Mouse (Mus musculus) midbrain, embryonic 11.5 days (tissue): ENCODE measurements at regions not wholly inside any gene's neighbourhood (a gene's known extent, or its start where the extent isn't known, plus 50 kb on each side); places are given as distances from the start of the nearest gene placed in this dataset.

Source experiments
- ATAC-seq: fragments of 200-750 bp; cut with Nextera tagmentation; 2 replicates; pipeline ENCODE4 v1.8.0; 2017; ENCODE audit warnings: moderate TSS enrichment, moderate library complexity; ENCODE audit not compliant: low FRiP score
- DNase-seq: peaks from one replicate; pipeline ENCODE4 v3.0.0; 2015; ENCODE audit warnings: low spot score; ENCODE audit errors: missing footprints
- H3K27ac ChIP-seq: fragments of 300-500 bp; sonication (generic); 2 replicates; pipeline ENCODE4 v1.5.1; 2014; ENCODE audit warnings: low read depth, low read length
- H3K27me3 ChIP-seq: fragments of 300-500 bp; sonication (generic); 2 replicates; pipeline ENCODE4 v1.6.1; 2014; ENCODE audit warnings: mild to moderate bottlenecking, low read length, moderate library complexity, mixed read lengths; ENCODE audit not compliant: control insufficient read depth, insufficient read depth
- H3K36me3 ChIP-seq: fragments of 300-500 bp; sonication (generic); 2 replicates; pipeline ENCODE4 v1.6.1; 2014; ENCODE audit warnings: mild to moderate bottlenecking, low read length, moderate library complexity, mixed read lengths; ENCODE audit not compliant: control insufficient read depth, insufficient read depth
- H3K4me1 ChIP-seq: fragments of 300-500 bp; sonication (generic); 2 replicates; pipeline ENCODE4 v1.6.1; 2014; ENCODE audit warnings: low read length; ENCODE audit not compliant: control insufficient read depth, insufficient read depth
- H3K4me2 ChIP-seq: fragments of 300-500 bp; sonication (generic); 2 replicates; pipeline ENCODE4 v1.6.1; 2014; ENCODE audit warnings: mild to moderate bottlenecking, moderate library complexity
- H3K4me3 ChIP-seq: fragments of 300-500 bp; sonication (generic); 2 replicates; pipeline ENCODE4 v1.5.1; 2014; ENCODE audit warnings: low read depth, low read length
- H3K9ac ChIP-seq: fragments of 300-500 bp; sonication (generic); 2 replicates; pipeline ENCODE4 v1.6.1; 2014; ENCODE audit warnings: low read length
- H3K9me3 ChIP-seq: fragments of 300-500 bp; sonication (generic); 2 replicates; pipeline ENCODE4 v1.6.1; 2016; ENCODE audit warnings: low read length; ENCODE audit not compliant: control insufficient read depth
- WGBS: fragments of 180-500 bp; shearing (Covaris S2); extraction: QIAGEN DNeasy Blood & Tissue Kit; methylation state at CpG from one replicate; pipeline ENCODE4 v1.1.7; 2014; 5-methylcytosine and 5-hydroxymethylcytosine counted together

- Histone ChIP-seq H3K9me3 (no peaks in the 10 kb centered on the region), H3K27ac (no peak overlapping the region), H3K4me1 (peaks cover 2% of the 10 kb centered on the region; the same call in 1 of the 2 replicates), H3K27me3 (peaks cover 13% of the 10 kb centered on the region), H3K4me3 (no peak overlapping the region), H3K36me3 (no peaks in the 10 kb centered on the region), H3K9ac (no peak overlapping the region), H3K4me2 (no peak overlapping the region)
- DNase-seq (no peak), ATAC-seq (no peak)
- WGBS = 91% methylated on average over 1 of the region's 1 CpGs
These were observed 172.5 kb downstream of the Msrb3 start for GRCm38 (mm10) chr10:120726369-120726768.

DNA sequence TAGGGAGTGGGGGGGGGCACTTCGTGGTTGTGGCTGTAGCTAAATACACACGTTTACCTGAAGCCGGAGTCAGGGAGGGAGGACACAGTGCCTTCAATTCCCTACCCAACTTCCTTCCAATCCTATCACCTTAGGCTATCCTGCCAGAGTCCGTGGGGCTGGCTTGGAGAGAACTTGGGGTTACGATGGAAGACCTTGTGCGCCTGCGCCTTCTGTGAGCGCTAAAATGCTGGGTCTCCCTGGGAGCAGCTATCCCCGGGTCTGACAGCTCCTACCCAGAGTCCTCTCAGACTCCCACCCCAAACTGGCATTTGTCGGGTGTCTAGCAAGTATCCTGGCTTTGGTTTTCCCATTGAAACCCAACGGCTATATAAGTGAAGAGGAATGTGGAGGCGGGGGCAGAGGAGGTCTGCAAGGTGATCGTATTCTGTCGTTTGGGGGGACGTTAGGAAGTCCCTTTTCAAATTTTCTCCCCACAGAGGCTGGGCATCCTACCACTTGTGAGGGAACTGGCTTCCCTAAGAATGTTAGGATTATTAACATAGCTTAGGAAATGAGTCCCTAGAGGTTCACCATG, 176.9 kb downstream of the Msrb3 start:
- Histone ChIP-seq H3K27ac (no peak overlapping the region), H3K9ac (no peak overlapping the region), H3K4me3 (peak overlapping the region; percentile 27), H3K27me3 (peaks cover 15% of the 10 kb centered on the region), H3K4me2 (peak overlapping the region; percentile 48), H3K9me3 (no peaks in the 10 kb centered on the region), H3K4me1 (peaks cover 2% of the 10 kb centered on the region; the same call in 1 of the 2 replicates), H3K36me3 (no peaks in the 10 kb centered on the region)
- ATAC-seq (no peak), DNase-seq (peak; percentile 93)
- WGBS = 1% methylated on average over 15 of the region's 15 CpGs

- Histone ChIP-seq H3K27me3 (peaks cover 15% of the 10 kb centered on the region), H3K27ac (no peak overlapping the region), H3K9me3 (no peaks in the 10 kb centered on the region), H3K4me2 (no peak overlapping the region), H3K4me1 (peaks cover 2% of the 10 kb centered on the region; the same call in 1 of the 2 replicates), H3K9ac (no peak overlapping the region), H3K36me3 (no peaks in the 10 kb centered on the region), H3K4me3 (no peak overlapping the region)
- ATAC-seq (no peak), DNase-seq (peak; percentile 89)
- 30% methylated on average over 3 of the region's 3 CpGs for WGBS
These were observed 177.9 kb downstream of the Msrb3 start for GRCm38 (mm10) chr10:120720981-120721380.

DNA sequence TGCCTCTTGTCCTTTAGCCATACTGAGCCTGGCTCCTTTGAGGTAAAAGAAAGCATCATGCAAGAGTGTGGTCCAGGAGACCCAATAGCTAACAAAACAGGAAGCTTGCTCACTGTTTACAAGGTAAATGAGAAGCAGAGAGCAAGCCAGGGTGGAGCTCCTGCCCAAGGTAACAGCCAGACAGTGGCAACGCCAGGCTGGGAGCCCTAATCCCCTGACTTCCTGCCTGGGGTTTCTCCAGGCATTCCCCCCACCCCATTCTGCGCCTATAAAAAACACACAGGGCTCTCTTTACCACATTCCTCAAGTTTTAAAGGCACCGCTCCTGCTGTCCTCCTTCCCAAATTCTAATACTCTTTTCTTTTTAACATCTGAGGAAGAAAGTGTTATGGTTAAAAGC, 178.8 kb downstream of the Msrb3 start:
- DNase-seq (no peak), ATAC-seq (no peak)
- Histone ChIP-seq H3K4me3 (no peak overlapping the region), H3K4me2 (no peak overlapping the region), H3K9ac (no peak overlapping the region), H3K9me3 (no peaks in the 10 kb centered on the region), H3K27me3 (peaks cover 15% of the 10 kb centered on the region), H3K27ac (no peak overlapping the region), H3K36me3 (no peaks in the 10 kb centered on the region), H3K4me1 (peaks cover 2% of the 10 kb centered on the region; the same call in 1 of the 2 replicates)
- 23% methylated on average over 3 of the region's 3 CpGs for WGBS

DNA sequence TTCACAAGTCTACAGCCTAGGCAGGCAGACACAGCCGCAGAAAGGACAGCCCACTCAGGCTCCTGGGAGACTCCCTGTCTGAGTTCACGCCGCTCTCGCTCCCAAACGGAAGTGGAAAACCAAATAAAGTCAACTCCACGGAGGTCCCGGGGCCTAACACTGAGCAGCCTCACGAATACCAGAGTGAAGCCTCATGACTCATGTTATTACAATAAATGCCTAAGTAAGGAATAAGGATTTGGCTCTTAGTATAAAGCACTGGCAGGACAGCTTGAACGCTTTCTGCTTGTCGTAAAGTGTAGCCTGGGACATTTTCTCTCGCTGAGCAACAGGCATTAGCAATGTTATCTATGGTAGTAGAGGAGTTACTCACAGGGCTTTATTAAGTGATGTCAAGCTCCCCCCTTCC, 181.7 kb downstream of the Msrb3 start:
- no peak overlapping the region for H3K4me3 ChIP-seq
- no peaks in the 10 kb centered on the region for H3K36me3 ChIP-seq
- no peak overlapping the region for H3K9ac ChIP-seq
- WGBS = 75% methylated on average over 11 of the region's 11 CpGs
- no peak for ATAC-seq
- H3K27ac ChIP-seq = no peak overlapping the region
- H3K27me3 ChIP-seq = peaks cover 7% of the 10 kb centered on the region; the same call in 1 of the 2 replicates
- H3K4me1 ChIP-seq = peaks cover 2% of the 10 kb centered on the region; the same call in 1 of the 2 replicates
- H3K9me3 ChIP-seq = no peaks in the 10 kb centered on the region
- DNase-seq = no peak
- no peak overlapping the region for H3K4me2 ChIP-seq

DNA sequence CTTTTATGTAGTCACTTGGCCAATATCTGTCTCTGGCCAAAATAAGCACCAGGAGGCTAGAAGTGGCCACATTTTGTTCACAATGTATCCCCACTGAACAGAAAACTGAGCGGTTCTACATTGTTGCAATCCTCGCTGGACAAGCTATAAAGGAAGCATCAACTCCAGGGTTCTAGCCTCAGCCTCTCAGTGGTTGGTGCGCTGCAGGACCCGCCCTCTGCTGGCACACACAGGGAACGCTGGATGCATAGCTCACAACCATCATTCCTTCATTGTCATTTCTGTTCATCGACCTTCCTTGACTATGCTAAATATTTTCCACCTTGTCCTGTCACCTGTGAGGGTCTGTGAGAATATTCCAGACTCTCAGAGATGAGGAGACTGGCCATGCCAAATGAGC, 182.5 kb downstream of the Msrb3 start:
- no peaks in the 10 kb centered on the region for H3K9me3 ChIP-seq
- H3K36me3 ChIP-seq = no peaks in the 10 kb centered on the region
- H3K9ac ChIP-seq = no peak overlapping the region
- H3K4me1 ChIP-seq = no peaks in the 10 kb centered on the region
- no peak overlapping the region for H3K27ac ChIP-seq
- ATAC-seq (no peak), DNase-seq (no peak)
- peaks cover 2% of the 10 kb centered on the region; the same call in 1 of the 2 replicates for H3K27me3 ChIP-seq
- H3K4me3 ChIP-seq = no peak overlapping the region
- no peak overlapping the region for H3K4me2 ChIP-seq
- WGBS = 67% methylated on average over 6 of the region's 6 CpGs

GRCm38 (mm10) chr10:120707771-120708750, 190.8 kb downstream of the Msrb3 start:
- ATAC-seq (peak; percentile 69), DNase-seq (peak; percentile 94)
- Histone ChIP-seq H3K4me2 (peak overlapping the region; percentile 11; the same call in 1 of the 2 replicates), H3K27me3 (no peaks in the 10 kb centered on the region), H3K4me1 (peaks cover 14% of the 10 kb centered on the region), H3K9me3 (no peaks in the 10 kb centered on the region), H3K27ac (no peak overlapping the region; the same call in 1 of the 2 replicates), H3K4me3 (no peak overlapping the region), H3K36me3 (no peaks in the 10 kb centered on the region), H3K9ac (peak overlapping the region; percentile 36; the same call in 1 of the 2 replicates)
- 16% methylated on average over 20 of the region's 20 CpGs for WGBS

GRCm38 (mm10) chr10:120706684-120707290, 192.1 kb downstream of the Msrb3 start:
- H3K9ac ChIP-seq = no peak overlapping the region
- whole genome bisulfite sequencing = 8% methylated on average over 7 of the region's 7 CpGs
- no peak for DNase-seq

More at GRCm38 (mm10) chr10:120706684-120707290, 192.1 kb downstream of the Msrb3 start:
- Histone ChIP-seq H3K9me3 (no peaks in the 10 kb centered on the region), H3K4me3 (no peak overlapping the region), H3K4me1 (peaks cover 14% of the 10 kb centered on the region), H3K27me3 (no peaks in the 10 kb centered on the region), H3K27ac (no peak overlapping the region), H3K36me3 (no peaks in the 10 kb centered on the region), H3K4me2 (no peak overlapping the region)
- peak; percentile 36; the same call in 1 of the 2 replicates for ATAC-seq
